Mouse (Mus musculus) spleen, postnatal 36 days (tissue): ENCODE results near the gene Hmcn1.

Source experiments
- DNase-seq, 2 experiments: peaks; one replicate each; pipeline ENCODE4 v3.0.0; 2022; ENCODE audit warnings: low spot score in 2 of 2, mixed read lengths in 1 of 2

Gene Hmcn1

GRCm38 (mm10) chr1:150993162-150994064 lies at the start of gene Hmcn1:
TSS of gene Hmcn1 (minus strand) at chr1:150993435.
- DNase-seq: peak; percentile 11 to 17

DNA sequence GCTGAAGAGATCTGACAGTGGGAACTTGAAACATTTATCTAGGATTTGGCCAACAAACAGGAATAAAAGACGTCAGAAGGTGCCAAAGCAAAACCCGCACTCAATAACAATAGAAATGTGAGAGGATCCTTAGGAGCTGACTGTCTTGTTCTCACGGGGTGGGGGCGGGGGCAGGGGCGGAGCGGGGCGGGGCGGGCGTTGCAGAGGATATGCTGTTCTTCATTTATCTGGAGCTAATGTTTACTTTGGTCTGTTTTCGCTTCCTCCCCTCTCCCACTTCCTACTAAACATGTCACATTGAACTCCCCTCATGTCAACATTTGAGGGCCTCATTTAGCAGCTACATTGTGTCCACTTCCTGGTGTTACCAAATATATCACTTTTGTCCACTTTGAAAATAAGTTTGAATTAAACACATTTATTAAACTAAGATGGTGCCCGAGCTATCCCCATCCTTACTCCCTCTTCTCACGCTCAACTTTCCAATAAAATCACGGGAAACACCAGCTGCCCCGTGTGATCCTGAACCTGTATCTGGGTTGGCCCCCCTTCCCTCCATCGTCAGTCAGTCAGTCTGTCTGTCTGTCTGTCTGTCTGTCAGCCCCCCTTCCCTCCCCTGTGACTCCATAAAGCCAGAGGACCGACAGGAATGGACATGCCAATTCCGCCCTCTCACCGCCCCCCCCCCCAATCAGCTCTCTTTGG lies 47.9 kb upstream of the Hmcn1 start:
- DNase-seq: no peak

GRCm38 (mm10) chr1:151040290-151040689 lies 47.1 kb upstream of the Hmcn1 start:
- DNase-seq: no peak

DNA sequence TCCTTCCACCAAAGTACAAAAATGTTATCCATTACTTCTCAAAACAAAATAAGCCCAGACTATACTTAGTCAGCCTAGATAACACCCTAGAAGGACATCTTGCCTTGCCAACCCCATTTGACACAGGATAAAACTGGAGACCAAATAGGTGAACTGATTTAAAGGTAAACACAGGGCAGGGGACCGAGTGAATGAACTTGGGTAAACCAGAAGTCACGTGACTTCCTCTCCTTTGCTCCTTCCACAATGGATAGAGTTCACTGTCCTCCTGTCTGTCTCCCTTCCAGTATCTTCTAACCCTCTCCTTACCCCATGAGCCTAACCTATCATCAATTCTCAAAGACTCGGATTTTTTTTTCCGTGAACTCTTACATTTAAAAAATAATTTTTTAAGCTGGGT lies 46.0 kb upstream of the Hmcn1 start:
- no peak for DNase-seq

GRCm38 (mm10) chr1:151038566-151038965 lies 45.3 kb upstream of the Hmcn1 start:
- DNase-seq: no peak

DNA sequence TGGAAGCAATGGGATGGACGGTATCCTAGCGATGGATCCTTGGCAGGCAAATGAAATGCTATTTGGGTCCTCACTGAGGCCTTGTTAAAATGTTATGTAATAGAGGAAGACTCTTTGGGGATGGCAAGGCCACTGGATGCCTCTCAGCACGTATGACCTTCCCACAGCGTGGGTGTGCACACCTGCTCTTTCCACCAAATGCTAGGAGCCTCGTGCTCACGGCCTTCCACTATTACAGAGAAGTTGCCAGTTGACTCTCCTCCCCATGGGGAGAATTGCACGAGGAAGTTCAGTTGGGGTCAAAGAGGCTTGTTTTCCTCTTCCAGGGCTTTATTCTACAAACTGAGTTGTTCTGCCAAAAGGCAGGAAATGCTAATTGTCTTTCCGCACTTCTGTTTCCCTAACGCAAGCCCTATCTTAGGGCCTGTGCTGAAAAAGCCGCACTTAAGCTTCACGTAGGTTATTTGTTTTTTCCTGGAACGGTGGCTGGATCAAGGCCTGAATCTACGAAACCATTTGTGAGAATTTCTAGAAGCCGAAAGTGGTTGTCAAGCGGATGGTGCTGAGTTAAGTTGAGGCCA lies 43.3 kb upstream of the Hmcn1 start:
- DNase-seq: no peak

GRCm38 (mm10) chr1:151035766-151036165 lies 42.5 kb upstream of the Hmcn1 start:
- DNase-seq: no peak

DNA sequence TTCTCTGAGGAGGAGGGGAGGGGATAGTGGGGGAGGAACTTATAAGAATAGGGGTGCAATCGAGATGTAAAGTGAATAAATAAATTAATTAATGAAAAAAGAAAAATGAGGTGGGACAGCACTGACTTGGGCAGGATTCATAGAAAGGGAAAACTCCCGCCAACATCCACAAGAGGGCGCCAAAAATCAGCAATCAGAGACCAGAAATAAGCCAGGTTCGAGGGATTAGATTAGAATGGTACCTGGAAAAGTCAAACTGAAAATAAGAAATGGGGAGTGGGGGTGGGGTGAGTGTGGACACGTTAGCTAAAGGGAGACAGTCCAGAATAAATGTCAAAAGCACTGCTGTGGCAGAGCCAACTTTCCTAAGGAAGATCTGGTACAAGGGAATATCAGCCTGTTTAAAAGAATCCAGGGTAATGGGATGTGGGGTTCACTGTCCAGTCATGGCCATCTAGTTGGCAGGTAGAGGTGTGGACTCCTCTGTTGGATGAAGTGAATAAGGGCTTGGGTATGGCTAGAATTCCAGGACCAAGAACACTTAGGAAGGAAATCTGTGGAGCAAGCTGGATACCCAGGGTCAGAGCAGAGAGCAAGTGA lies 41.9 kb upstream of the Hmcn1 start:
- peak; percentile 26 to 36 for DNase-seq

- no peak for DNase-seq
These were observed 40.1 kb upstream of the Hmcn1 start for GRCm38 (mm10) chr1:151033291-151033690.

- DNase-seq: no peak
These were observed 38.3 kb upstream of the Hmcn1 start for GRCm38 (mm10) chr1:151031581-151031980.

DNA sequence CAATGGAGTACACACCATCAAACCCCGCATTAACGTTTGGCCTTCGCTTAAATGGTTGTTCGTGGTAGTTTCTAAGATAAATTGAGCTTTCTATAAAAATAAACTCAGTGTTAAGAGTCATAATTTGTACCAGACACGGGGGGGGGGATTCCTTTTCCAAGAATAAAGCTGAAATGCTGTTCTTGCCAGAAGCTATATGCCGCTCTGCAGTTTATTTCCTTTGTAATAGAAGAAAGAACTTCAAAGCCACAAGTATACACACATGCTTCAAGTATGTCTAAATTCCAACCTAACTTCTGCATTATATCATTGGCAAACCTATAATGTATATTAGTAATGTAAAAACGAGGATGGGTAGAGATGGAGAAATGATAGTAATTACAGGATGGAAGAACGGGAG lies 37.9 kb upstream of the Hmcn1 start:
- DNase-seq: no peak

DNA sequence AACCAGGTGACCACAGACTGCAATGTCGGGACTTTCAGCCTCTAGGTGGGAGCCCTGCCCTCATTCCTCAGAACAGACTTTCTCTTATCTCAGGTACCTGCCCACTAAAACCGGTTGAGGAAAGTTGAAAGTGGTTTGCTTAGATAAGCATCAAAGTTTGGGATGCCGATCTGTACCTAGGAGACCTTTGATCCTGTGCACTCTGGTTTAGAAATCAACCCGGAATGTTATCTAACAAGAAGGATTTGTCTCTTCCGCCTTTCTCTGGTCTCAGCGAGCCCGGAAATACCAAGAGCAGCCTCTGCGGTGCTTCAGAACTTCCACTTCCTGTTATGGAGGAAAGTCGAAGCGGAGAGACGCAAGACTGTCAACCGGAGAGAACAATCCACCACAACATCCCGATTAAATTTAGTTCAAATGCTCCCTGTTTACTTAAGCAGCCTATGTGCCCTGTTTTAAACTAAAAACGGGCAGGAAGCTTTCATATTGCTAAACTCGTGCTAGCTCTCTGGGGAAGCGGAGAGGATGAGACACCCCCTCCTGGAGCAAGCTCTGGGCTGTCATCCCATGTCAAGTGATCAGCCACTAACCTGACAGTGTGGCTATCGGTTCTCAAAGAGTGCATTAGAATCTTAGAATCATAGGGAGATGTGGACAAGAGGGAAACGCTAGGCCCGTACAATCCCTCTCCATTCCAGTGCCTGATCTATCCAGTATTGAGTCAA lies 32.0 kb upstream of the Hmcn1 start:
- DNase-seq: peak; percentile 66 to 68

DNA sequence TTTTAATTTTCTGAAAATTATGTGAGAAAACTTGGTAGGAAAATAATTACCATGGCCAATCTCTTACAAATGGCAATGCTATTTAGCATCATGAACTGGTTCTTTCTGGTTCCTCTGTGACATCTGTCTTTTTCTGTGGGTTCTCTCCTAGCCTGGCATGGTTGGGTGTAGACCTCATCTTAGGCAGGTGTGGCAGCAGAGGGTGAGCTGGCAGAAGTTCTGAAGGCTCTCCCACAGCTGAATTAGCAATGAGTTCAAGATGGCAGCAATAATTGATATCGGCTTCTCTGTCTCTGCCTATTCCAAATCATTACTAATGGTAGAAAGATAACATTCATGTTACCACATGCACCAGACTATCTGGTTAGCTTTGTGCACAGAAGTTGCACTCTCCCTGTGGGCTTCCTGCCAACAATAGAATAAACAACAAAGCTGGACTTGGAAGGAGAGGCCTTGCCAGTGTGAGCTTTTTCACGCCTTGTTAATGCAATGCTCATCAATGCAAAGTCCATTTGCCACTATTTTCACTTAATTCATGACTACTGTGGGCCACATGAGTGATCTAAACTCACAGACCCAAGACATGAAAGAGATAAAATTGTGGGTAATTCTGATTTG lies 26.1 kb upstream of the Hmcn1 start:
- no peak for DNase-seq

- DNase-seq: peak; percentile 31 to 39
These were observed 17.8 kb upstream of the Hmcn1 start for GRCm38 (mm10) chr1:151011056-151011455.

DNA sequence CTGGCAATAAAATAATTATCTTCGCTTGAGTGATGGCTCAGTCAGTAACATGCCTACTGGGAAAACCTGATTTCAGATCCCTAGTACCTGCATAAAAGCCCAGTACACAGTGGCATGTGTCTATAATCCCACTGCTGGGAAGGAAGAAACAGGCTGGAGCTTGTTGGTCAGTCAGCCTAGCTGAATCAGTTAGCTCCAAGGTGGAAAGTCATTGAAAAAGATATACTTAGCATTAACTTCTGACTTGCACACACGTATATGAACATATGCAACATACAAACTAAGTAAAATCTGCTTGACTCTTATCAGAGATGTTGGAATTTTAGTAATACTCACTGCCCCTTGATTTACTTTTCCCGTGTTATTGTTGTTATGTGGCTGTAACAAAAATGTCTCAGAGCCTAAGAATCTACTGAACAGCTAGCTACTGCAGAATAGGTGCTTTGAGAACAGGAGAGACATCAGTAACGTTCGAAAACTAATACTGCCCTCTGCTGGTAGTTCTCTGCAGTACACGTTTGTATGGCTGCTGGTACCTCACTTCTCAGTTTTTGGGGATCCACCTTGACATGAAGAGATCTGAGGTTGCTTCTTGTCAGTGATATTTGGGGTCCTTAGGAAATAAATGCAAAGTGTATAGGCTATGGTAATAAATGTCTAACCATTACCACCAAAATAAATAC lies 16.0 kb upstream of the Hmcn1 start:
- peak; percentile 20 to 43 for DNase-seq

- DNase-seq: no peak
These were observed 14.5 kb upstream of the Hmcn1 start for GRCm38 (mm10) chr1:151007747-151008146.

- DNase-seq: no peak
These were observed 10.8 kb upstream of the Hmcn1 start for GRCm38 (mm10) chr1:151004007-151004406.

- DNase-seq: peak in 1 of 2 experiments; percentile 21
These were observed 8.7 kb upstream of the Hmcn1 start for GRCm38 (mm10) chr1:151001868-151002428.

DNA sequence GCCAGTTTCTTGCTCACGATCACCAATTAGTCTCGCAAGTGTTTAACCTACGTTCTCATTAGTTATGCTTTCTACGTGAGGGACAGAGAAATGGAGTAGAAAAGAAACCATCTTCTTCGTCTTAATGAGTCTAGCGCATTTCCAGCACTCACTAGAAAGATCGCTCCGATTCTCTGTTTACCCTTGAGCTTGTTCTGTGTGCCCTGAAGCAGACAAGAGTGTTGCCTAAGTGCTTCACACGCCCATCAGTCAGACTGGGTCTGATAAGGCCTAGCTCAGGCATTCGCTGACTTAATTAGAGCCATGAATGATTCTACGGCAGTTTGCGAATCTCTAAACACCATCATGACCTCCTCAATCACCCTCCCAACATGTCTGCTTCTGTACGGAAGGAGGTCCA lies 7.5 kb upstream of the Hmcn1 start:
- DNase-seq: no peak

DNA sequence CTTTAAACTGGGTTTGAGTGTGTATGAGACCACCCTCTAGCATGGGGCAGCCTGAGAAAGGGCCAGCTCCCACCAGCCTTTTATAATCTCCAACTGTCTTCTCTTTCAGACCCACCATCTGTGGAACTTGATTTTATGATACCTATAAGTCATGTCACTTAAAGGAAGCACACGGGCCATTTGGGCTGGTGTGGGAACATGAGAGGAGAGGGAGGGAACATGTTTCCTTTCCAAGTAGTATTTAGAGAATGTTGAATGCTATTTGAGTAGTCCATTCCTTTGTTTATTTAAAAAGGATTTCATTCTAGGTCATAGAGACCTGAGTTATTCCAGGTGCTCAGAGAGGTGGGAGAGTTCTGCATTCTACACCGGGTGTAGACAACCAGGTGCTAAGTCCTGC lies 1.4 kb upstream of the Hmcn1 start:
- no peak for DNase-seq
